ENCODE assay signal across 9 mouse cellular contexts in the genomic region with DNA sequence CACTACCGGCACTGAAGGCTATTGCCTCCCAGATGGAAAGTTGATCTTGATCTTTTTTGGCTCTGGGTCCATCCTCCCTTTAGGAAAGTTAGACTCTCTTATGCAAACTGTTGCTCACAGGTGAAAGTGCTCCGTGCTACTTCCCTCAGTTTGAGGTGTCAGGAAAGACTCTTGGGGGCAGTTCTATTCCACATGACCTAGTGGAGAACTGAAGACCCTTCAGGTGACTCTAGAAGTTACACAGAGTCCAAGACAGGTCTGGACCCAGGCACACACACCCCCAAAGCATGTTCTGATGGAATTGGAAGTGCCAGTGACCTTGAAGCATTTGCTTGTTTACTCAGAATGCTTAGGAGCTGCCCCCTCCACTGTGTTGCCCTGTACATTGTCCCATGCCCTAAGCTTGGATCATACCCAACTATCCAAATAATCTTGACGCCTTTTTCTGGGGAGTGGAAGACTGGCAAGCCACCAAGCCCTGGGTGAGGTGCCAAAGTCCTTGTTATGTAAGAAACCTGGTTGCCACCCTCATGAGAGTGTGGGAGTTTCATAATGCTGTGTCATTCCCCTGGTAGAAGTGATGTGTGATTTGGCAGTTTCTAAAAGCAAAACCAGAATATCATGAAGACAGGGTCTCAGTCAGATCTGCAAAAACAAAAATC. TPM values are rescaled to one million over a fixed set of nuclear protein-coding genes. Genes with fewer than 3 reads are reported as not detected.
DNase-seq lines count a peak whose midpoint lies in the region; ATAC-seq and TF ChIP-seq lines count a peak whose summit lies in the region.
"Had no signal": no experiment of that assay in that cellular context is flagged by ENCODE, and none has a peak within 500 bp of the region (broad histone marks: within the 10 kb centered on the region; RNA-seq: fewer than 3 reads in every experiment).

No protein-coding gene starts in this region.

- TF ChIP-seq CTCF in bone marrow, adult 2 months (IDR thresholded peaks at IDR 0.05; ENCODE audit: control insufficient read depth, insufficient read depth, low read length): no peak

- H3K4me2 ChIP-seq in kidney, embryonic 14.5 days (replicated peaks; ENCODE audit: low read depth, low read length): no peak overlapping the region
- H3K4me2 ChIP-seq in forebrain, embryonic 16.5 days (ENCODE audit: low read length): no peak overlapping the region

- TF ChIP-seq POLR2A in bone marrow, adult 2 months (IDR thresholded peaks at IDR 0.05; ENCODE audit: borderline replicate concordance, control insufficient read depth, low read depth, low read length): no peak

- H3K4me3 ChIP-seq in kidney, embryonic 14.5 days (ENCODE audit: low read length): no peak overlapping the region
- H3K4me3 ChIP-seq in bone marrow, adult 2 months (replicated peaks; ENCODE audit: control insufficient read depth, low read depth, low read length): no peak overlapping the region
- H3K4me3 ChIP-seq in forebrain, embryonic 16.5 days (replicated peaks; ENCODE audit: low read length): no peak overlapping the region
- H3K4me3 ChIP-seq: megakaryocyte, embryonic 14.5 days had no signal

- DNase-seq in kidney, adult 18-20 months: peak; percentile 90
- DNase-seq in kidney, adult 8-10 months: peak; percentile 96 to 97
- DNase-seq in lung, postnatal 4 days: peak; percentile 71 to 74
- DNase-seq in neural tube, embryonic 10.5 days (ENCODE audit: extremely low spot score, low spot score): no peak
- no peak for DNase-seq in spleen, adult 18-20 months

- no peak overlapping the region for H3K27ac ChIP-seq in kidney, embryonic 14.5 days (ENCODE audit: low read depth, low read length)
- H3K27ac ChIP-seq in bone marrow, adult 2 months (ENCODE audit: control insufficient read depth, insufficient read depth, low read depth, low read length, poor library complexity): peak overlapping the region; percentile 87
- H3K27ac ChIP-seq in forebrain, embryonic 16.5 days (ENCODE audit: low read length): no peak overlapping the region

- WGBS in kidney, embryonic 14.5 days: 71% methylated on average over 3 of the region's 3 CpGs
- 39% methylated on average over 3 of the region's 3 CpGs for WGBS in bone marrow, adult 2 months
- 62% methylated on average over 3 of the region's 3 CpGs for WGBS in forebrain, embryonic 16.5 days

- no peaks in the 10 kb centered on the region for H3K9me3 ChIP-seq in kidney, embryonic 14.5 days (ENCODE audit: control insufficient read depth, low read length)
- H3K9me3 ChIP-seq in forebrain, embryonic 16.5 days (ENCODE audit: control insufficient read depth, low read length): no peaks in the 10 kb centered on the region
- H3K9me3 ChIP-seq: megakaryocyte, embryonic 14.5 days had no signal

- H3K36me3 ChIP-seq in kidney, embryonic 14.5 days (ENCODE audit: control insufficient read depth, insufficient read depth, low read length): no peaks in the 10 kb centered on the region
- H3K36me3 ChIP-seq in forebrain, embryonic 16.5 days (ENCODE audit: control insufficient read depth, insufficient read depth): no peaks in the 10 kb centered on the region

- no peaks in the 10 kb centered on the region for H3K4me1 ChIP-seq in kidney, embryonic 14.5 days (ENCODE audit: control insufficient read depth, insufficient read depth, low read length)
- peaks cover 4% of the 10 kb centered on the region for H3K4me1 ChIP-seq in bone marrow, adult 2 months (ENCODE audit: control insufficient read depth, insufficient read depth, low read length)
- H3K4me1 ChIP-seq in forebrain, embryonic 16.5 days (replicated peaks; ENCODE audit: control insufficient read depth, insufficient read depth, low read length): no peaks in the 10 kb centered on the region
- H3K4me1 ChIP-seq: megakaryocyte, embryonic 14.5 days had no signal

- no peak for ATAC-seq in kidney, embryonic 14.5 days (ENCODE audit: low FRiP score, low TSS enrichment)
- no peak for ATAC-seq in forebrain, embryonic 16.5 days

- no peak overlapping the region for H3K9ac ChIP-seq in kidney, embryonic 14.5 days (ENCODE audit: low read depth, low read length)
- H3K9ac ChIP-seq in forebrain, embryonic 16.5 days (replicated peaks; ENCODE audit: low read depth, low read length): no peak overlapping the region

- no peaks in the 10 kb centered on the region for H3K27me3 ChIP-seq in kidney, embryonic 14.5 days (ENCODE audit: control insufficient read depth, insufficient read depth, low read length)
- no peaks in the 10 kb centered on the region for H3K27me3 ChIP-seq in forebrain, embryonic 16.5 days (replicated peaks; ENCODE audit: control insufficient read depth, insufficient read depth, low read length)

RNA-seq across cellular contexts. Expression of gene Nampt, which starts 51.1 kb away (rescaled TPM):
- polyA plus RNA-seq in kidney, embryonic 14.5 days (2014; fragmentation: Nextera tagmentation; extraction: Ambion mirVana): 23.6 and 30.9 TPM in 2 replicates
- 7.6 and 22.4 TPM in 2 replicates for polyA plus RNA-seq in bone marrow, adult 2 months (2011; ENCODE audit: insufficient read depth, insufficient read length, low replicate concordance, missing spikeins)
- polyA plus RNA-seq in forebrain, embryonic 16.5 days (2015; fragmentation: Nextera tagmentation; extraction: Ambion mirVana): 39.4 and 42.2 TPM in 2 replicates

Comparison
In these comparisons a context has a peak if more than half of its experiments do, and no peak if none do; other contexts are left out.
1. DNase-seq: peak in kidney, adult 18-20 months (single experiment), kidney, adult 8-10 months (2 of 2) and lung, postnatal 4 days (2 of 2); none in neural tube, embryonic 10.5 days (single experiment) and spleen, adult 18-20 months (0 of 2).